Mouse (Mus musculus) megakaryocyte progenitor cell, adult 5-6 weeks (primary cell): ENCODE results near the gene Sdc3. TPM values are rescaled to one million over a fixed set of nuclear protein-coding genes. Genes with fewer than 3 reads are reported as not detected.

ENCODE experiments used
- ATAC-seq: replicated peaks from 2 replicates; pipeline ENCODE4 v1.8.0; 2016; ENCODE audit warnings: mild to moderate bottlenecking, moderate TSS enrichment, inconsistent platforms; ENCODE audit not compliant: poor library complexity
- total RNA-seq, 2 experiments: library from RNA; stranded (forward) in 1 of 2; stranded (reverse) in 1 of 2; fragments of 157-497, 149-512 nt in 1 of 2; fragments of 200-1000 nt in 1 of 2; gene quantifications; 2 replicates each; pipeline versions ENCODE4 v1.2.3 to v1.2.4; 2015 to 2017

Sdc3 gene
- total RNA-seq, 2 experiments from 2014 or later: 0.69 to 0.75 TPM

DNA sequence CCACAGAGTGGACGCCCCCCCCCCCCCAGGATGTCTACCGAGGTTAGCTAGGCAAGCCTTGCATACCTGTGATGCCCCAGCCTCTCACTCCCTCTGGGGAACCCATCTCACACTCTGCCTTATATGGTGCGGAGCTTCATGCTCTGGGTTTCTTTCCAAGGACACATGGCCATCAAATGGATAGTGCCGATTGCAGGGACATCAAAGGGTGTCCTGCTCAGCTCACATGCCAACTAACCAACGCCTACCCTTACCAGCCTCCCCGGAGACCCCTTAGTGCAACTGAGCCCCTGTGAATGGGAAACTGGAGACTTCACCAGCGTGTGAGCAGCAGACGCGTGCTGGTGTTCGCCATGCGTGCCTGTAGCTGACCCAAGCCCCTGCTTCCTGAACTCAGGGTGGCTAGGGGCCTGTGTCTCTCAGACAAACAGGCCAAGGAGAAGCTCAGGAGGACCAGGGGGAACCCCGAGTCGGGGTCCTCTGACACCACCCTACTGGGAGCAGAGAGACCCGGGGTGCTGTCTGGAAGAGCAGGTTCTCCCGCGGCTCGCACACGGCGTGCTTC lies 444 bp upstream of the Sdc3 start:
- ATAC-seq: no peak

GRCm38 (mm10) chr4:130793180-130793501 lies 804 bp downstream of the Sdc3 start:
- no peak for ATAC-seq

DNA sequence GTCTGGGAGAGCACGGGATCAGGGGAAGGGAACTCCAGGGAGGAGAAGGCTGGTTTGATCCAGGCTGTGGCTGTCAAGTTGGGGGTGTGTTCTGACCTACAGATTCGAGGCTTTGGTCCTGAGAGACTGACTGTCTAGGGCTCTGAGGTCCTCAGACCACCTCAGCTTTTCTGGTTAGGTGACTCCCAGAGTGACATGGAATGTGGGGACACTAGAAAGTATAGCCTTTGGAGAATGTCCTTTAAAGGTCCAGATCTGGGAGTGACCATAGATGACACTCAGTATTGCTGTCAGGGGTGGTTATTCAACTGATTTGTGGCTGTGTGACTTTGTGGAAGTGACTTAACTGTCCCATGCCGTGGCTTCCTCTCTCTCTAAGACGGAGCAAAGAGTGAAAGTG lies 2.4 kb downstream of the Sdc3 start:
- ATAC-seq: no peak

GRCm38 (mm10) chr4:130795970-130796369 lies 3.6 kb downstream of the Sdc3 start:
- no peak for ATAC-seq

DNA sequence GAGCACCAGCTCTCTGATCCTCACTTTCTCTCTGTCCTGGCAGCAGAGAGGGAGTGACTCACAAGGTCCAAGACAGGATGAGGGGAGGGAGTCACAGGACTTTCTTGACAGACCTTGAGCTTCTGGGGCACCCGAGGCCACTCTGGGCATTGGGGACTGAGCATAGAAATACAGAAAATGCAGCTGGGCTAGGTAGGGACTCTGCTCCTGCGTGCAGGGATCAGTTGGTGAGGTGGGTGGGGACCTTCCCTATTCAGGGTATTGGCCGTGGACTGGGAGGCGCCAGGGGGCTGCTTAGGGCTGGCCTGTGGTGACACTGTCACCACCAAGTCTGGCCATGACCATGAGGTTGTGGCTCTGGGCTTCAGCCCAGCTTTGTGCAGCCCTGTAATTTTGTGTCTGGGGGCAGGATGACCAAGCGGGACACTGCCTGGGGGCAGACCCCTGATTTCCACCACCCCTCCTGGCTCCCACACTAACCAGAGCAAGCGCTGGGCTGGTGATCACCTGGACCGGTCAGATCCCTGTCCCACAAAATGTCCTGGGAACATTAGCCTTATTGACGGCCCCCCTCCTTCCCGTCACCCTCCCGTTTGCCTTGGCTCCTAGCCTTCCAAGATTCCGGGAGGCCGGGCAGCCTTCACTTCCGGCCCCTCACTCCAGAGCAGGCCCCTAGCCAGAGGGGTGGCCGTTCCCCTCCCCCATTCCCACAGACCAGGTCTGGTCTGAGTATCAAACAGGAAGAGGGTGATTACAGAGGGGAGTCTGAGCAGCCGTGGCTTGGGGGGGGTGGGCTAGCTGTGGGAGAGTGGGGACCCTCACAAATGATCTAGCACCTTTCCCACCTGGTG lies 5.1 kb downstream of the Sdc3 start:
- ATAC-seq: no peak

DNA sequence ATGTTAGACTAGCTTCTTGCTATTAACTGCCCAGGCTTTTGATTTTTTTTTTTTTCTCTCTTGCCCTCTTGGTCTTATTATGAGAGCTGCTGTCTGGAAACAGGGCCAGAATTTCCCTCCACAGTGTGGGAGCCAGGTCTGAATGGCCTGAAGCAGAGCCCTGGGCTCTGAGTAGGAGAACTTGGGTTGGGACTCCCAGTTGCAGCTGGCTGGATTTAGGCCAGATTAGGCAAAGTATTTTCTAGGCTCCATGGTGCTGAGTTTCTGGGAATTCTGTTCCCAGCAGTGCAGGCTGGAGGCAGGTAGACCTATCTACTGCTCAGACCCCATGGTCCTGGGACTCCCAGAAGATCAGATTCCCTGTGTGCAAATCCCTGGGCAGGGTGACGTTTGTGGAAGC lies 6.1 kb downstream of the Sdc3 start:
- no peak for ATAC-seq

GRCm38 (mm10) chr4:130799118-130799517 lies 6.8 kb downstream of the Sdc3 start:
- ATAC-seq: no peak

GRCm38 (mm10) chr4:130799582-130799981 lies 7.2 kb downstream of the Sdc3 start:
- ATAC-seq: no peak

GRCm38 (mm10) chr4:130800147-130800546 lies 7.8 kb downstream of the Sdc3 start:
- ATAC-seq: no peak

DNA sequence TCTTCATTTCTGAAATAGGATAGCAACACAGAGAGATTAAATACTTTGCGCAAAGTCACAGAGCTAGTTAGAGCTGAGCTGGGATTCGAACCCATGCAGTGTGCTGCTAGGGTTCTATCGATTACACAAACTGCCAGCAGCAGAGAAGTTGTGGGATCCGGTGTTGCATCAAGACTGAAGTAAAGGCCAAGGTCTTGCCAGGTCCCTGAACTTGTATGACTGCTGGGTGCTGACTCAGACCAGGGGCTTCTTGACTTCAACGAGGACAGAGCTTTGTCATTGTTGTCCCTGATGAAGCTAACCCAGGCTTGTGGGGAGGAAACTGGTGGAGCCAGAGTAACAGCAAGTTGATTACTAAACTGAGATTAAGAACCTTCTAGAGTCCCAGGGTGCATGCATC lies 8.9 kb downstream of the Sdc3 start:
- ATAC-seq: no peak

DNA sequence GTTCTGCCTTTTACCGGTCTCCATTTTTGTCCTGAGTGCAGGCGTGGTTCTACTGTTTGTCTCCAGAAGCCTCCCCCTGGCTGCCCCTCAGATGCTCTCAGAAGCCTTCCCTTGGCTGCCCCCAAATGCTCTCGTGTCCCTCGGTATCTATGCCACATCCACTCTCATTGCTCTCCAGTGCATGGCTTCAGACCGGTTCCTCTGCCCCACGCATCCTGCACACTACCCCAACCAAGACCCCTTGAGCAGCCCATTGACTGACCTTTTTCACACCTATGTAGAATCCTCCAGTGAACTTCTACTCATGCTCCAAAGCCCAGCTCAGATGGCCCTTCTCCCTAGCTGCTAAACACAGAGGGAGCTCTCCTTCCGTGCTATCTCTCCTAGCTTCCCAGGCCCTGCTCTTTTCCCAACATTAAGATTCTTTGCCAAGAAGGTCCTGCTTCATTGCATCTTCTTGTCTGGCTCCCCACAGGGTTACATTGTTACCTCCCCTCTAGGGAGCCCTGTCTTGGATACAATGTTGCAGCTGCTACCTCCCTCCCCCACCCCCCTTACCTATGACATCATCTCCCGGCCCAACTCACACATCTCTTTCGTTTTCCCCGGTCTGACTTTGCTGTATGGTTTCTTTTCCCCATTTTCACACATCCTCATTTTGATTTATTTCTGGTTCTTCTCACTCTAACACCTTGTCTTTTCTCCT lies 9.4 kb downstream of the Sdc3 start:
- ATAC-seq: peak; percentile 66

GRCm38 (mm10) chr4:130803591-130803990 lies 11.3 kb downstream of the Sdc3 start:
- ATAC-seq: no peak

GRCm38 (mm10) chr4:130804292-130804691 lies 12.0 kb downstream of the Sdc3 start:
- ATAC-seq: no peak

DNA sequence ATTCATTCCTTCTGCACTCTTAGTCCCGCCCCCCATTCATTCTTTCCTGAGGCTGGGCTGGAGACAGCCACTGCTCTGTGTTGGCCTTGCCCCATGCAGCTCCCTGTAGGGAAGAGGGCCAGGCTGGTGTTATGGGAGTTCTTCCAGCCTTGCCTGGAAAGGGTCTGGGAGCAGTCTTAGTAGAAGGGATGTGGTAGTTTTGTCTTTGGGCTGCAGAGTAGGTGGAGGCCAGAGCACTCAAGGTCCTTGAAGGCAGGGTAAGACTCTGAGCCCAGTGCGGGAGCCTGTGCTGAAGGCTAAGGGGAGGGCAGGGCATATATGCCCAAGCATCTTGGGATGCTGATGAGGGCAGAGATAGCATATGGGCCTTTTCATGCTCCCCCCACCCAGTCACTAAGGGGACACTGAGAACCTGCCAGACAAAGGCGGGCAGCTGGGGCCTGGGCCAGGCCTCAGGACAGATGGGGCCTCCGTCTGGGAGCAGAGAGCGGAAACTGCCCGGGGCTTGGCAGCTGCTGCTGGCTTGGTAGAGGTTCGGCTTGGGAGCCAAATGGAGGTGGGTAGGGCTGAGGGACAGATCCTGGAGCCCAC lies 12.5 kb downstream of the Sdc3 start:
- ATAC-seq: no peak

DNA sequence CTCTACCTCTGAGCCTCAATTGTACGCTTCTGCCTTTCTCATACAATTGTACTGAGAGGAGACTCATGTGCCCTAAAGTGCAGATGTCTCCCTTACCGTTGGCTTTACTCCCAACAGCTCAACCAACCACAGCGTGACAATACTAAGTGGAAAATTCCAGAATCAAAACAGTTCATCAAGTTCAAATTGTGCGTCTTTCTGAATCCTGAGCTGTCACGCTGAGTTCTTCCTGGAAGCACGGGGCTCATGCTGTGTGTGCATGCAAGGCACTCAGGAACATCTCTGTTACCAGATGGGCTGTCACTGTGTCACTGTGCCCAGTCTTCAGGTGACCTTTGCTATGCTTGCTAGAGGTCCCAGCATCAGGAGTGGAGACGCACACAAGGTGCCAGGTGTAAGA lies 13.4 kb downstream of the Sdc3 start:
- no peak for ATAC-seq

DNA sequence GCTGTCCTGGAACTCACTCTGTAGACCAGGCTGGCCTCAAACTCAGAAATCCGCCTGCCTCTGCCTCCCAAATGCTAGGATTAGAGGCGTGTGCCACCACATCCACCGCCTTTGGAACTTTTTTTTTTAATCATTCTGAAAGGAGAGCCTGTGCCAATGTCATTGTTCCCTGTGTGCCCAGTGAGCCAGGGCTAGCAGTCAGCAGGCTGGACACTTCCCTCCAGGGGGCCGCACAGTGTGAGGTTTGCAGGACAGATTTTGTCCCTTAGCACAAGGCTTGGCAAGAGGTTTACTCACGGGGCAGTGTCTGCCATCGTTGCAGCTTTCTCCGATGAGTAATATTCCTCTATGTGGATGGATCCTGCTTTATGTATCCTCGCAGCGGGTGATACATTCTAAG lies 14.4 kb downstream of the Sdc3 start:
- no peak for ATAC-seq

DNA sequence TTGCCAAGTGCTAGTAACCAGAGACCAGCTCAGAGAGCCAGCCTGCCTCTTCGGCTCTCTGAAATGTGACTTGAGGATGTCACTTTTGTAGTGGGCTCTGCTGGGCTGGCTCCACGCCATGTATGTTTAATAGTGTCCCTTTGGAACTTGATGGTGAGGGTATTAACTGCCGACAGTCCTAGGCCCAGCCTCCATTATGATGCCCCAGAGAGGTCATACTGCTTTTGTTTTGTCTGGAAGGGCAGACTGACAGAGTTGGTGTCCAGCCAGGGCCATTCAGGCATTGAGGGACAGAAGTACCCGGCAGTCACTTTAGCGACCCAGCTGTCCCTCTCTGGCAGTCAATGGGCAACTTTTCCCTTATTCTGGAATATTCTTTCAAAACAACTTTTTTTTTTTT lies 17.4 kb downstream of the Sdc3 start:
- no peak for ATAC-seq

DNA sequence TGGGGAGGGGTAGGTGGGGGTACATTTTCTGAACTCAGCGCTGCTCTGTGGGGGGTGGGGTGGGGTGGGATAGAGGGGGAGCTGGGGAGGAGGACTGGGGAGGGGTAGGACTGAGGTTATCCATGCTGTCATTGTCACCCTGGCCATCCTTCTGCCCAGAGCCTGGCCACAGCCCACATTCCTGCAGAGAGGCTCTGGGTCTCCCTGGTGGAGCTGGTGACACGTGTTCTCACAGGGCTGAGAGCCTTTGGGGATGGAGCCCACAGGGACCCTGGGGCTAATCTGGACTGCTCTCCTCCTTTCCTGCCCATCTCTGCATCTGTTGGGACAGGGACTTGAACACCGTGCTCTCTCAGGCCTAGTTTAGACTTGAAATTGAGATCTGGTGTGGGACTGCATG lies 18.5 kb downstream of the Sdc3 start:
- no peak for ATAC-seq

- ATAC-seq: no peak
These were observed 19.0 kb downstream of the Sdc3 start for GRCm38 (mm10) chr4:130811385-130811784.

- ATAC-seq: no peak
These were observed 21.6 kb downstream of the Sdc3 start for GRCm38 (mm10) chr4:130813958-130814357.

DNA sequence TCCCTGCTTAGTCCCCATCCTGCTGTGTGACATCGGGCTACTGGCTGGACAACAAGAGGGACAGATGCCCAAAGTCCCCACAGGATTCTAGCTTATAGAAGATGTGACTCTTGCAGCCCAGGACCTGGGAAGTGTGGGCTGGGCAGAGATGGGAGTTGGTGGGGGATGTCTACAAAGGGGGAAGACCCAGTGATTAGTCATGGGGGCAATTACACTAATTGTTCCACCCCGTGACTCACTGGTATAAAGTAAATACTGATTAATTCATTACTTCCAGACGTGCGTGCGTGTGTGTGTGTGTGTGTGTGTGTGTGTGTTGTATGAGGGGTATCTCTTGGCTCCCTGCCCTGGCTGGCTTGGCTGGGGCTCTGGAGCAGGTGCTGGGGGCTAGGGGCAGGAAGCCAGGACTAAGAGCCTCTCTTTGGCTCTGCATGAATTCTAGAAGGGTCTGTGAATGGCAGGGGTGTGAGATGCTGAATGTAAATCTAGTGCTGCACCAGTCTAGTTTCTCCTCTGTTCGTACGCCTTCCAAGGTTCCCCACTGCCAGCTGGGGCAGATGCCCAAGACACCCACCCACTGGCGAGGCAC lies 22.5 kb downstream of the Sdc3 start:
- no peak for ATAC-seq
